Mouse (Mus musculus): ENCODE results near the gene L3mbtl4. TPM values are rescaled to one million over a fixed set of nuclear protein-coding genes. Genes with fewer than 3 reads are reported as not detected.
"Not testable (repeated sequence)": the region's sequence is repeated elsewhere in the genome, so short reads cannot be mapped to it uniquely, and the experiment has no call there.

L3mbtl4 gene
- polyA plus RNA-seq, 1 experiment from 2014 or later = 6.6 TPM

DNA sequence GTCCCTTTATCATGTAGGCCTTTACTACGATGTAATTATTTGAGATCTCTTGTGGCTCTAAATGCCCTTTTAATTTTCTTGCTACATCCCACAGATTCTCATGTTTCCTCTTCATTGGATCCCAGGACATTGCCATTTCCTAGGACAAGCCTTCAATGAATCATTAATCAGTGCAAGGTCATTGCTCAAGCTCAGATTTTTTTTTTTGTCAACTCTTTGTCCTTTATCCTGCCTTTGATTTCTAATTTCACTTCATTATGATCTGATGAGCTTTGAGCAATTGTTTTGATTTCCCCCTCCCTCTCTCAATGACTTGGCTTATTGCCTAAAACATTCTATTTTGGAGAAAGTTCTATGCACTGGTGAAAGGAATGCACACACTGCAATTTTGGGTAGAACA lies 177.3 kb downstream of the L3mbtl4 start:
- no peak for ATAC-seq
- H3K27ac ChIP-seq (ENCODE audit: low read depth, low read length) = no peak overlapping the region

DNA sequence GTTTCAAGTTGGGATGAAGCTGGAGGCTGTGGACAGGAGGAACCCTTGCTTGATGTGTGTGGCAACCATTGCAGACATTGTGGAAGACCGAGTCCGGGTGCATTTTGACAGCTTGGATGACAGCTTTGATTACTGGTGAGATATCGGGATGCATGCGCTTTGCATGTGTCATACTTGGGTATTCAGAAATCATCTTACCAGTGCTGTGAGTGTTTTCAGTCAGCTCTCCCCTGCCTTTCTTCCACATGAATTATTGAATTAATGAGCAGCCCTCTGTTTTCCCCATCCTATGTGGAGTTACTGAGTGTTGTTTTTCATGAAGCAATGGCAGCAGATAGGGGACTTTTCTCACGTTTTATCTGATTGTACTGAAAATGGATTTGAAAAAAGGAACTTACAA lies 187.9 kb downstream of the L3mbtl4 start:
- no peak for ATAC-seq
- H3K9ac ChIP-seq (ENCODE audit: low read depth, low read length) = no peak overlapping the region
- WGBS = 82% methylated on average over 5 of the region's 5 CpGs
- H3K27ac ChIP-seq (ENCODE audit: low read depth, low read length) = no peak overlapping the region
- H3K4me3 ChIP-seq (ENCODE audit: low read length) = no peak overlapping the region
- no peak overlapping the region for H3K4me2 ChIP-seq (ENCODE audit: low read length)
- H3K36me3 ChIP-seq (ENCODE audit: control insufficient read depth, insufficient read depth, low read length) = no peaks in the 10 kb centered on the region
- H3K27me3 ChIP-seq (replicated peaks; ENCODE audit: control insufficient read depth, insufficient read depth, low read length) = no peaks in the 10 kb centered on the region
- no peaks in the 10 kb centered on the region for H3K4me1 ChIP-seq (ENCODE audit: control insufficient read depth, insufficient read depth, low read depth, low read length)
- H3K9me3 ChIP-seq (ENCODE audit: control insufficient read depth, low read length) = no peaks in the 10 kb centered on the region

More for the DNA sequence above, 177.3 kb downstream of the L3mbtl4 start:
- WGBS = 79% methylated on average over 1 of the region's 1 CpGs
- no peak overlapping the region for H3K9ac ChIP-seq (ENCODE audit: low read depth, low read length)
- H3K4me1 ChIP-seq (ENCODE audit: control insufficient read depth, insufficient read depth, low read depth, low read length) = no peaks in the 10 kb centered on the region
- H3K27me3 ChIP-seq (replicated peaks; ENCODE audit: control insufficient read depth, insufficient read depth, low read length) = no peaks in the 10 kb centered on the region
- H3K9me3 ChIP-seq (ENCODE audit: control insufficient read depth, low read length) = no peaks in the 10 kb centered on the region
- no peaks in the 10 kb centered on the region for H3K36me3 ChIP-seq (ENCODE audit: control insufficient read depth, insufficient read depth, low read length)
- no peak overlapping the region for H3K4me3 ChIP-seq (ENCODE audit: low read length)
- no peak overlapping the region for H3K4me2 ChIP-seq (ENCODE audit: low read length)

DNA sequence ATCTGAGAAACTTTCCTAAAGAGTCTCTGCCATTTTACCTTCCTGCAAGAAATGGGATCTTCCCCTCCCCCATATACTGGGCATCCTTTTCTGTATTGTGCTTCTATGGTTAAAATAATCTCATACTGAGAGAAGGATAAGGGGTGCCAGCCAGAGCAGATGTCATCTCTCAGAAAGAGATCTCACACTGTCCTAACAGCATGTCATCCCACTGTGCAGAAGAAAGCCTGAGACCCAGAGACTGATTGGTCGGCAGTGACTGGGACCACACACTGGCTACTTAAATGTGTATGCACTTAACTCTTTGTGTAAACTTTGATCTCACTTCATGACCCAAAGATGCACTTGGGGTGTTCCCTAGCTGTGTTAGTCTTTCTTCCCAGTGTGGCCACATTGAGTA lies 193.7 kb downstream of the L3mbtl4 start:
- Histone ChIP-seq H3K27me3 (replicated peaks; ENCODE audit: control insufficient read depth, insufficient read depth, low read length) (no peaks in the 10 kb centered on the region), H3K4me1 (ENCODE audit: control insufficient read depth, insufficient read depth, low read depth, low read length) (no peaks in the 10 kb centered on the region), H3K4me2 (ENCODE audit: low read length) (no peak overlapping the region), H3K27ac (ENCODE audit: low read depth, low read length) (no peak overlapping the region), H3K36me3 (ENCODE audit: control insufficient read depth, insufficient read depth, low read length) (no peaks in the 10 kb centered on the region), H3K9ac (ENCODE audit: low read depth, low read length) (no peak overlapping the region), H3K9me3 (ENCODE audit: control insufficient read depth, low read length) (no peaks in the 10 kb centered on the region), H3K4me3 (ENCODE audit: low read length) (no peak overlapping the region)
- no peak for ATAC-seq
- WGBS = 39% methylated on average over 1 of the region's 1 CpGs

DNA sequence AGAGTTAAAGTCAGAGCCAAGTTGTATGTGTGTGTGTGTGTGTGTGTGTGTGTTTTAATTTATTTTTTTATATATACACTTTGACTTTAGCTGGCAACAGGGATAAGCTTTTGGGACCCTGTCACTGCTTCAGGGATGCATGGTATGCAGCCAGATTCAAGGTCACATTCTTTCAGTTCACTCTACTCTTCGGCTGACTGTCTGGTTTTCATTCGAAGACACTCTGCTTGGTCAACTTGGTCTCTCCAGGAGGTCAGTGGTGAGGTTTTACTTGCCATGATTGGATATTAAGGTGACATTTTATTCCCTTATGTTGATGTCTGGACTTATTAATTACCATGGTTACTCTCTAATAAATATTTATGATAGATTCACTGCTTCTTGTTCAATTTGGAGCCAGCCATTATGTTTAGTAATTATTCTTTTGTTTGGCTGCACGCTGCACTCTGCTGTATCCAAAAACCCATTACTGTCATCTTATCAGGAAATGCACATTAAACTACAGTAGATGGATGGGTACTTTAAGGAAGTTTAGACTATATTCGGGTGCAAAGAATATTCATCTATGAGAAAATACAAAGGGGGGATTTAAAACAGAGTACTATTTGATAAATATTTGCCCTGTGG lies 216.6 kb downstream of the L3mbtl4 start:
- Histone ChIP-seq H3K27me3 (replicated peaks; ENCODE audit: control insufficient read depth, insufficient read depth, low read length) (no peaks in the 10 kb centered on the region), H3K4me1 (ENCODE audit: control insufficient read depth, insufficient read depth, low read depth, low read length) (no peaks in the 10 kb centered on the region), H3K9ac (ENCODE audit: low read depth, low read length) (no peak overlapping the region), H3K36me3 (ENCODE audit: control insufficient read depth, insufficient read depth, low read length) (no peaks in the 10 kb centered on the region), H3K4me3 (ENCODE audit: low read length) (no peak overlapping the region), H3K27ac (ENCODE audit: low read depth, low read length) (no peak overlapping the region), H3K9me3 (ENCODE audit: control insufficient read depth, low read length) (no peaks in the 10 kb centered on the region), H3K4me2 (ENCODE audit: low read length) (no peak overlapping the region)
- ATAC-seq = no peak
- 38% methylated on average over 4 of the region's 4 CpGs for WGBS

DNA sequence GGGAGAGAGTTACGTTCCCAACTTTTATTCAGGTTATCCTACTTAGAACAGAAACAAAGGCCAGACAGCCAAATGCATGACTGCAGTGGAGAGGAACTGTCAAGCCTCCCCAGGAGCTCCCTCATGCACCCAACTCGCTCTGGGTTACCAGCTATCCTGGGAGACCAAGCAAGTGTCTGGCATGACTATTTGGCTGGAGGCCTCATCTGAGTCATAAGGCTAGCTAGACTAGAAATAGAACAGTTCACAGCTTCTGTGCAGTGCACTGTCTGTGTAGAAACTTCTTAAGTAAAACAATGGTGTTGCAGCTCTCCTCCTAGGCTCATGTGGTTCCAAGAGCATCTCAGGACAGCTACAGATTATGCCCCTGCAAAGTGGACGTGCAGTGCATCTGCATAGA lies 218.6 kb downstream of the L3mbtl4 start:
- ATAC-seq = no peak
- Histone ChIP-seq H3K27ac (ENCODE audit: low read depth, low read length) (no peak overlapping the region), H3K4me3 (ENCODE audit: low read length) (no peak overlapping the region), H3K27me3 (replicated peaks; ENCODE audit: control insufficient read depth, insufficient read depth, low read length) (no peaks in the 10 kb centered on the region), H3K4me2 (ENCODE audit: low read length) (no peak overlapping the region), H3K4me1 (ENCODE audit: control insufficient read depth, insufficient read depth, low read depth, low read length) (no peaks in the 10 kb centered on the region), H3K9me3 (ENCODE audit: control insufficient read depth, low read length) (no peaks in the 10 kb centered on the region), H3K9ac (ENCODE audit: low read depth, low read length) (no peak overlapping the region), H3K36me3 (ENCODE audit: control insufficient read depth, insufficient read depth, low read length) (no peaks in the 10 kb centered on the region)
- WGBS = 88% methylated on average over 3 of the region's 3 CpGs

DNA sequence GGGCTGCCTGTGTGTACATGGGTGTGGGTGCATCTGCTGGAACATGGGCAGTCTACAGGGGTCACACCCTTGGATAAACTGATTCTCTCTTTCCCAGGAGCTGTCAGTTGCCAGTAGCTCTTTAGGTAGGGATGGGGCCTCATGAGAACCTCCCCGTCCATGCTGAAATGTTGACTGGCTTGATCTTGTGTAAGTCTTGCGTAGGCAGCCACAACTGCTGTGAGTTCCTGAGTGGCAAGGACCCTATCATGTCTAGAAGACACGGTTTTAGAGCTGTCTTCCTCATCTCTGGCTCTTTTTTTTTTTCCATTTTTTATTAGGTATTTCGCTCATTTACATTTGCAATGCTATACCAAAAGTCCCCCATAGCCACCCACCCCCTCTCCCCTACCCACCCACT lies 229.4 kb downstream of the L3mbtl4 start:
- not testable (repeated sequence) for H3K4me2 ChIP-seq (ENCODE audit: low read length); H3K9ac ChIP-seq (ENCODE audit: low read depth, low read length); ATAC-seq; H3K27ac ChIP-seq (ENCODE audit: low read depth, low read length); H3K9me3 ChIP-seq (ENCODE audit: control insufficient read depth, low read length); H3K36me3 ChIP-seq (ENCODE audit: control insufficient read depth, insufficient read depth, low read length); H3K4me1 ChIP-seq (ENCODE audit: control insufficient read depth, insufficient read depth, low read depth, low read length); H3K27me3 ChIP-seq (replicated peaks; ENCODE audit: control insufficient read depth, insufficient read depth, low read length); H3K4me3 ChIP-seq (ENCODE audit: low read length)
- 81% methylated on average over 2 of the region's 4 CpGs for WGBS

DNA sequence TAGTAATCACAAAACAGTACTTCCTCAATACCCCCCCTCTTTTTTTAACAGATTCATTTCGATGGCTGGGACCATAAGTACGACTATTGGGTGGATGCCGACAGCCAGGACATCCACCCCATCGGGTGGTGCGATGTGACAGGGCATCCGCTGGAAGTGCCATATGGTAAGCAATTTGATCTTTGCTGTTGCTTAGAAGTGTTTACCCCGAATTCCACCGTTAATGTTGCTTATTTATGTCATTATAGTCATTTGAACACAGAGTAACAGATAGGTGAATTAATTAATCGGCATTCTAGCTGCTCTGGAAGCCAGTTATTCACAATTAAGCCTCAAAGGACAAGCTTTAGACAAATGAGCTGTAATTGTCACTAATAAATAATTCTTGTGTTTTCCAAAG lies 286.1 kb downstream of the L3mbtl4 start:
- H3K4me1 ChIP-seq (ENCODE audit: control insufficient read depth, insufficient read depth, low read depth, low read length) = no peaks in the 10 kb centered on the region
- whole genome bisulfite sequencing = 69% methylated on average over 9 of the region's 9 CpGs
- H3K9me3 ChIP-seq (ENCODE audit: control insufficient read depth, low read length) = no peaks in the 10 kb centered on the region
- H3K4me3 ChIP-seq (ENCODE audit: low read length) = no peak overlapping the region
- H3K27me3 ChIP-seq (replicated peaks; ENCODE audit: control insufficient read depth, insufficient read depth, low read length) = no peaks in the 10 kb centered on the region
- H3K36me3 ChIP-seq (ENCODE audit: control insufficient read depth, insufficient read depth, low read length) = no peaks in the 10 kb centered on the region
- no peak overlapping the region for H3K9ac ChIP-seq (ENCODE audit: low read depth, low read length)
- H3K4me2 ChIP-seq (ENCODE audit: low read length) = no peak overlapping the region
- H3K27ac ChIP-seq (ENCODE audit: low read depth, low read length) = no peak overlapping the region
- ATAC-seq = no peak

DNA sequence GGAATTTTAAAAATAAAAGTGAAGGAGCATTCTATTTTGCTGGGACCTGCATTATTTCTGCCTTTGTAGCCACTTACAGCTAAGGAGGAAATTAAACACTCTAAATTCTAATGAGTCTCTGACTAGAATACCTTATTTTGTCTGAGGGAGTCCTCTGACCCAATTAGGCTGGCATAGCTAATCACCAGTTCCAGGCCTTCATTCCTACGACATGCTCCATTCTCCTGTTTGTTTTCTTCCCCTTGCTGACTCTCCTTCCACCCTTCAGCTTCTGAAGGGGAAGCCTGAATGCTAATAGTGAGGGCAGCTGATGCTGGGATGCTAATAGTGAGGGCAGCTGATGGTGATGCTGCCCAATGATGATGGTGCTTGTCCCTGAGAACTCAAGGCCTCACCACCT lies 286.7 kb downstream of the L3mbtl4 start:
- H3K4me1 ChIP-seq (ENCODE audit: control insufficient read depth, insufficient read depth, low read depth, low read length) = no peaks in the 10 kb centered on the region
- no peaks in the 10 kb centered on the region for H3K9me3 ChIP-seq (ENCODE audit: control insufficient read depth, low read length)
- no peak overlapping the region; the same call in 1 of the 2 replicates for H3K27ac ChIP-seq (ENCODE audit: low read depth, low read length)
- H3K36me3 ChIP-seq (ENCODE audit: control insufficient read depth, insufficient read depth, low read length) = no peaks in the 10 kb centered on the region
- no peaks in the 10 kb centered on the region for H3K27me3 ChIP-seq (replicated peaks; ENCODE audit: control insufficient read depth, insufficient read depth, low read length)
- ATAC-seq = peak; percentile 60
- 25% methylated on average over 1 of the region's 1 CpGs for WGBS
- H3K4me3 ChIP-seq (ENCODE audit: low read length) = no peak overlapping the region
- H3K4me2 ChIP-seq (ENCODE audit: low read length) = no peak overlapping the region
- no peak overlapping the region for H3K9ac ChIP-seq (ENCODE audit: low read depth, low read length)

DNA sequence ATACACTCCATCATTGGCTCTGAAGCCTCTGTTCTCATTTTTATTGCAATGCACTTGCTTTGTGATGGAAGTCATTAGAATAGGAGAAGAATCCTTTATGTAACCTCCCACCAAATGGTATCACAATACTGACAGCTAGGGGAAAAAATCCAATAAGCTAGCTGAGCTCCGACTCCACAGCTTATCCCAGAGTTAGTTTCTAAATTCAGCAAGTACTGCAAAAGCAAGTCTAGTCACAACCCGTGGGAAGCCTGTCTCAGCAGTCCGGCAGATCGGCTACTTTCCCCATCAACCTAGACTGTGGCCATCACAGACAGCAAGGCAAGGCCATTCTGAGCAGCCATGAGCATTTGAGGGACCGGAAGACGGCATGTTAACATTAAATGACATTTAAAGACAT lies 298.2 kb downstream of the L3mbtl4 start:
- Histone ChIP-seq H3K27ac (ENCODE audit: low read depth, low read length) (no peak overlapping the region), H3K4me1 (ENCODE audit: control insufficient read depth, insufficient read depth, low read depth, low read length) (no peaks in the 10 kb centered on the region), H3K27me3 (replicated peaks; ENCODE audit: control insufficient read depth, insufficient read depth, low read length) (no peaks in the 10 kb centered on the region), H3K36me3 (ENCODE audit: control insufficient read depth, insufficient read depth, low read length) (no peaks in the 10 kb centered on the region), H3K9ac (ENCODE audit: low read depth, low read length) (no peak overlapping the region), H3K4me3 (ENCODE audit: low read length) (no peak overlapping the region), H3K9me3 (ENCODE audit: control insufficient read depth, low read length) (no peaks in the 10 kb centered on the region), H3K4me2 (ENCODE audit: low read length) (no peak overlapping the region)
- 88% methylated on average over 6 of the region's 6 CpGs for WGBS
- ATAC-seq = no peak

DNA sequence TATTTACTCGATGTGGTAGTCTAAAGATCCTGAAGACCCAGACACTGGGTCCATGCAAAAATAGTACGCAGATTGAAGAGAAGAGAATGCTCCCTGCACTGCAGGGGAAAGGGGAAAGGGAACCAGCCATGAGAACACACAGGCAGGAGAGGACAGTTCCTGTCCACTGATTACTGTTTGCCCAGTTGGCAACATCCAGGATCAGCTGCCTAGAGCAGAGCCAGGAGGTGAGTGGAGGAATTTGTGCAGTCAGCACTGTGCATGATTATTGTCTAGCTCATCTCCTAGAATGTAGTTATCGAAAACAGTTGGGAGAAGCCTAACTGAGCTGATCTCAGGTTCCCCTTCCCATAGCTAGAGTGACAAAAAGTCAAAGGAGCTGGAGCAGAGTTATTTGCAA lies 311.6 kb downstream of the L3mbtl4 start:
- no peaks in the 10 kb centered on the region for H3K9me3 ChIP-seq (ENCODE audit: control insufficient read depth, low read length)
- H3K4me2 ChIP-seq (ENCODE audit: low read length) = no peak overlapping the region
- no peak overlapping the region for H3K9ac ChIP-seq (ENCODE audit: low read depth, low read length)
- H3K27me3 ChIP-seq (replicated peaks; ENCODE audit: control insufficient read depth, insufficient read depth, low read length) = no peaks in the 10 kb centered on the region
- H3K4me3 ChIP-seq (ENCODE audit: low read length) = no peak overlapping the region
- ATAC-seq = no peak
- WGBS = 89% methylated on average over 3 of the region's 3 CpGs
- H3K36me3 ChIP-seq (ENCODE audit: control insufficient read depth, insufficient read depth, low read length) = no peaks in the 10 kb centered on the region
- H3K4me1 ChIP-seq (ENCODE audit: control insufficient read depth, insufficient read depth, low read depth, low read length) = no peaks in the 10 kb centered on the region
- no peak overlapping the region for H3K27ac ChIP-seq (ENCODE audit: low read depth, low read length)

All from hindbrain, embryonic 16.5 days (tissue).